Mouse (Mus musculus): ENCODE measurements around the gene Arl2bp. TPM values are rescaled to one million over a fixed set of nuclear protein-coding genes. Genes with fewer than 3 reads are reported as not detected.

The Arl2bp gene
- polyA plus RNA-seq, 1 experiment from 2014 or later = 179 TPM

DNA sequence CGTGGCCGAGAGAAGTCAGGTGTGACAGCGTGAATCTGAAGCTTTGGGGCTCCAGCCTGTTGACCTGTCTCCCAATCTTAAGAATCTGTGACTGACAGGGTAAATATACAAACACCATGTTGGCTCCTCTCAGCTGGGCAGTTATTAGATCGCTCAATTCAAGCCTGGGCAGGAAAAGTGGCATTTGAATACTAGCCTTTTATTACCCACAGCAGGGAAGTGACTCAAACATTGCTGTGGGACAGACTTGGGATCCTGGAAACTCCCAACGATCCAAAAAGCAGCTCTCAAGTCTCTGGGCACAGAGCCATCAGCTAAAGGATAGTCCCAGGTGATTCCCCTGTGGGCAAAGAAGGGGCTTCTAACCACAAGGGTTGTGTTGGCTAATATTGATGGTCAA lies 48.2 kb downstream of the Arl2bp start:
- no peaks in the 10 kb centered on the region for H3K9me3 ChIP-seq
- 60% methylated on average over 5 of the region's 5 CpGs for WGBS
- DNase-seq (ENCODE audit: low spot score) = no peak
- H3K27me3 ChIP-seq (replicated peaks; ENCODE audit: low read depth, poor library complexity, severe bottlenecking) = no peaks in the 10 kb centered on the region
- no peaks in the 10 kb centered on the region for H3K36me3 ChIP-seq (replicated peaks)
- H3K4me3 ChIP-seq = no peak overlapping the region
- no peaks in the 10 kb centered on the region for H3K4me1 ChIP-seq
- no peak overlapping the region for H3K27ac ChIP-seq (replicated peaks)

- Histone ChIP-seq H3K27ac (replicated peaks) (no peak overlapping the region), H3K4me1 (no peaks in the 10 kb centered on the region), H3K9me3 (no peaks in the 10 kb centered on the region), H3K4me3 (no peak overlapping the region), H3K36me3 (replicated peaks) (no peaks in the 10 kb centered on the region), H3K27me3 (replicated peaks; ENCODE audit: low read depth, poor library complexity, severe bottlenecking) (no peaks in the 10 kb centered on the region)
- no peak for DNase-seq (ENCODE audit: low spot score)
- WGBS = 83% methylated on average over 3 of the region's 3 CpGs
These were observed 49.5 kb downstream of the Arl2bp start for GRCm38 (mm10) chr8:94715871-94716270.

- no peak overlapping the region for H3K4me3 ChIP-seq
- H3K9me3 ChIP-seq = no peaks in the 10 kb centered on the region
- H3K27me3 ChIP-seq (replicated peaks; ENCODE audit: low read depth, poor library complexity, severe bottlenecking) = no peaks in the 10 kb centered on the region
- no peaks in the 10 kb centered on the region for H3K4me1 ChIP-seq
- DNase-seq (ENCODE audit: low spot score) = no peak
- WGBS = 91% methylated on average over 1 of the region's 1 CpGs
- H3K36me3 ChIP-seq (replicated peaks) = no peaks in the 10 kb centered on the region
- no peak overlapping the region for H3K27ac ChIP-seq (replicated peaks)
These were observed 50.4 kb downstream of the Arl2bp start for GRCm38 (mm10) chr8:94716841-94717240.

Other genes with a start within 250 kb of the Arl2bp start
- 0.06 TPM in 1 of 2 replicates, not detected in the other for gene Nlrc5, start 232.2 kb upstream of the Arl2bp start, polyA plus RNA-seq (2016; fragmentation: Nextera tagmentation; extraction: Ambion mirVana)
- 9.1 and 9.9 TPM in 2 replicates for gene Cpne2, start 133.6 kb upstream of the Arl2bp start, polyA plus RNA-seq (2016; fragmentation: Nextera tagmentation; extraction: Ambion mirVana)
- gene Rspry1, start 64.7 kb upstream of the Arl2bp start, polyA plus RNA-seq (2016; fragmentation: Nextera tagmentation; extraction: Ambion mirVana) = 43.8 and 47.1 TPM in 2 replicates
- gene Fam192a, start 64.6 kb upstream of the Arl2bp start, polyA plus RNA-seq (2016; fragmentation: Nextera tagmentation; extraction: Ambion mirVana) = 82.6 and 93.1 TPM in 2 replicates
- gene Pllp, start 29.7 kb downstream of the Arl2bp start, polyA plus RNA-seq (2016; fragmentation: Nextera tagmentation; extraction: Ambion mirVana) = 0.27 and 0.34 TPM in 2 replicates
- not detected in 2 replicates for gene Ccl22, start 79.0 kb downstream of the Arl2bp start, polyA plus RNA-seq (2016; fragmentation: Nextera tagmentation; extraction: Ambion mirVana)
- gene Cx3cl1, start 105.4 kb downstream of the Arl2bp start, polyA plus RNA-seq (2016; fragmentation: Nextera tagmentation; extraction: Ambion mirVana) = 4.5 and 5.5 TPM in 2 replicates
- gene Ccl17, start 143.9 kb downstream of the Arl2bp start, polyA plus RNA-seq (2016; fragmentation: Nextera tagmentation; extraction: Ambion mirVana) = not detected in 2 replicates
- 48.1 and 49.6 TPM in 2 replicates for gene Coq9, start 171.7 kb downstream of the Arl2bp start, polyA plus RNA-seq (2016; fragmentation: Nextera tagmentation; extraction: Ambion mirVana)
- gene Ciapin1, start 171.8 kb downstream of the Arl2bp start, polyA plus RNA-seq (2016; fragmentation: Nextera tagmentation; extraction: Ambion mirVana) = 193 and 200 TPM in 2 replicates
- gene Polr2c, start 190.8 kb downstream of the Arl2bp start, polyA plus RNA-seq (2016; fragmentation: Nextera tagmentation; extraction: Ambion mirVana) = 180 and 184 TPM in 2 replicates
- 16.3 and 16.8 TPM in 2 replicates for gene Dok4, start 209.7 kb downstream of the Arl2bp start, polyA plus RNA-seq (2016; fragmentation: Nextera tagmentation; extraction: Ambion mirVana)

Measured in embryonic facial prominence, embryonic 10.5 days (tissue).